Mouse (Mus musculus): ENCODE data around the gene Srpk2.
"Not testable (repeated sequence)": the region's sequence is repeated elsewhere in the genome, so short reads cannot be mapped to it uniquely, and the experiment has no call there.

Srpk2 gene

GRCm38 (mm10) chr5:23507210-23507609 is 177.2 kb downstream of the Srpk2 start:
- no peak for DNase-seq (ENCODE audit: low read depth, low spot score)

- DNase-seq (ENCODE audit: low read depth, low spot score) = no peak
Measured at GRCm38 (mm10) chr5:23505578-23505977, 178.8 kb downstream of the Srpk2 start.

DNA sequence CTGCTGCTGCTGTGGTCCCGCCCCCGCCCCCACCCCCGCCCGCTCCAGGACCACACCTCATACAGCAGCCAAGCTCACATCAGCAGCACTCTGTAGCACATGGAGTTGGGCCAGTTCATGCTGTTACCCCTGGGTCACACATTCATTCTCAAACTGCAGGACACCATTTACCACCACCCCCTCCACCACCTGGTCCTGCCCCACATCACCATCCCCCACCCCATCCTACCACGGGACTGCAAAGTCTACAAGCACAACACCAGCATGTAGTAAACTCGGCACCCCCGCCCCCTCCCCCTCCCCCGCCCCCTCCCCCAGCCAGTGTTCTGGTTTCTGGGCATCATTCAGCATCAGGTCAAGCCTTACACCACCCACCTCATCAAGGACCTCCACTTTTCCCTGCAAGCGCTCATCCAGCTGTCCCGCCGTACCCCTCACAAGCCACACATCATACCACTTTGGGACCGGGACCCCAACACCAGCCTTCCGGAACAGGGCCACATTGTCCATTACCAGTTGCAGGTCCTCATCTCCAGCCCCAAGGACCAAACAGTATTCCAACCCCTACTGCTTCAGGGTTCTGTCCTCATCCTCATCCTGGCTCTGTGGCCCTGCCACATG is 182.0 kb downstream of the Srpk2 start:
- DNase-seq (ENCODE audit: low read depth, low spot score) = peak; percentile 59

DNA sequence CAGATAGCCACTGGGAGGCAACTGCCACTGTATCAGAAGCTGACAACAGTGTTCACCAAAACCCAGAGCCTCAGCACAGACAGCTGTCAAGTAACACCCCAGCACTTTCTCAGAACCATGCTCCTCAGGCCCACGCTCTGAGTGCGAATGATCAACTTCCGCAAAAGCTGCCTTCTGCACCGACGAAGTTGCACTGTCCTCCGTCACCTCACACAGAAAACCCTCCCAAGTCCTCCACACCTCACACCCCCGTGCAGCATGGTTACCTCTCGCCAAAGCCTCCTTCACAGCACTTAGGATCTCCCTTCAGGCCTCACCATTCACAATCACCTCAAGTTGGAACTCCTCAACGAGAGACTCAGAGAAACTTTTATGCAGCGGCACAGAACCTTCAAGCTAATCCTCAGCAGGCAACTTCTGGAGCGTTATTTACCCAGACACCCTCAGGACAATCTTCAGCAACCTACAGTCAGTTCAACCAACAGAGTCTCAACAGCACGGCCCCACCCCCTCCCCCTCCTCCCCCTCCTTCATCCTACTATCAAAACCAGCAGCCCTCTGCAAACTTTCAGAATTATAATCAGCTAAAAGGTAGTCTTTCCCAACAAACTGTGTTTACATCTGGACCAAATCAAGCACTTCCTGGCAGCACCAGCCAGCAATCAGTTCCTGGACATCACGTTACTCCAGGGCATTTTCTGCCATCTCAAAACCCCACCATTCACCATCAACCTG is 182.7 kb downstream of the Srpk2 start:
- no peak for DNase-seq (ENCODE audit: low read depth, low spot score)

GRCm38 (mm10) chr5:23500715-23501114 is 183.7 kb downstream of the Srpk2 start:
- no peak for DNase-seq (ENCODE audit: low read depth, low spot score)

DNA sequence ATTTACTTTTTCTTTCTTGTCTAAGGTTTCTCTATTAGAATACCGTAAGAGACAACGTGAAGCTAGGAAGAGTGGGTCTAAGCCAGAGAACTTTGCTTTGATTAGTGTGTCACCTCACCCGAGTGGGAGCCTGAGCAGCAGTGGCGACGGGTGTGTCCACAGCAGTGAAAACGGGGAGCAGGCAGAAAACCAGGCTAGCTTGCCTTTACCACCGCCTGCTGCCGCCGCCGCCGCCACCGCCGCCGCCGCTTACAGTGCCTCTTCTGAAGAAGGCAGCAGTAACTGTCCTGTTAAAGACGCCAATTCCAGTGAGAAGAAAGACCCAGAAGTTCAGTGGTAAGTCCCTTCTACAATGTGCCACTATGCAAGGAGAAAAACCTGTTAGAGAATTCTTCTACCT is 185.2 kb downstream of the Srpk2 start:
- DNase-seq (ENCODE audit: low read depth, low spot score) = no peak

DNA sequence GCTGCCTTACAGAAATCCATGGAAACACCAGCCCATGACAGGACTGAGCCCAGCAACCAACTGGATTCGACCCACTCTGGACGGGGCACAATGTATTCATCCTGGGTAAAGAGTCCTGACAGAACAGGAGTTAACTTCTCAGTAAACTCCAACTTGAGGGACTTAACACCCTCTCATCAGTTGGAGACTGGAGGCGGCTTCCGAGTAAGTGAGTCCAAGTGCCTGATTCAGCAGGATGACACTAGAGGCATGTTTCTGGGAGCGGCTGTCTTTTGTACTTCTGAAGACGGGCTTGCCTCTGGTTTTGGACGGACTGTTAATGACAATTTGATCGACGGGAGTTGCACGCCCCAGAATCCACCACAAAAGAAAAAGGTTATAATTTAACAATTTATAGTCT is 186.5 kb downstream of the Srpk2 start:
- DNase-seq (ENCODE audit: low read depth, low spot score) = no peak

DNA sequence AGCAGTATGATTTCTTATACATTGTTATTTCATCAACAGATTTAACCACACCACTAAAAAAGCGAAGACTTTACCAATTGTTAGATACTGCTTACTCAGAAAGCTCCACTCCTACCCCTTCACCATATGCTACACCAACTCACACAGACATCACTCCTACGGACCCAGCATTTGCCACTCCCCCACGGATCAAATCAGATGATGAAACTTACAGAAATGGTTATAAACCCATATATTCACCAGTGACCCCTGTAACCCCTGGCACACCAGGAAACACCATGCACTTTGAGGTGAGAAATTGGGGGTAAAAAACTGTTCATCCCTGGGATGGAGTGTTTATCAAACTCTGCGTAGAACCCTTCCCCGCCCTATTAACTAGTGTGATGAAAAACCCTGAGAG is 187.5 kb downstream of the Srpk2 start:
- no peak for DNase-seq (ENCODE audit: low read depth, low spot score)

- no peak for DNase-seq (ENCODE audit: low read depth, low spot score)
Measured at GRCm38 (mm10) chr5:23496396-23496795, 188.0 kb downstream of the Srpk2 start.

DNA sequence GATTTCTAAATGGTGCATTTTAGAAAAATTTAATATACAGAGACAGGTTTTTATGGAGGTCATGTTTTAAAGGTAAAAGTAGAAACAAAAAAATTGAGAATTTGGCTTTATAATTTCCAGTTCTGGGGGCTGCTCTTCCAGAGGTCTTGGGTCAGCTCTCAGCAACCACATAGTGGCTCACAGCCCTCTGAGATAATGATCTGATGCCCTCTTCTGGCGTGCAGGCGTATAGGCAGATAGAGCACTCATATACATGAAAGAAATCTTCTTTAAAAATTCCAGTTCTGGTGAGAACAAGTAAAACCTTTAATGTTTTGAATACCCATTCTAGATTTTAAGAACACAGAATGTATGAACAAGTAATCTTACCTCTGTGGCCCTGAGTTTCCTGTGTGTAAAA is 193.6 kb downstream of the Srpk2 start:
- no peak for DNase-seq (ENCODE audit: low read depth, low spot score)

GRCm38 (mm10) chr5:23489231-23489630 is 195.2 kb downstream of the Srpk2 start:
- no peak for DNase-seq (ENCODE audit: low read depth, low spot score)

- no peak for DNase-seq (ENCODE audit: low read depth, low spot score)
Measured at GRCm38 (mm10) chr5:23483811-23484210, 200.6 kb downstream of the Srpk2 start.

DNA sequence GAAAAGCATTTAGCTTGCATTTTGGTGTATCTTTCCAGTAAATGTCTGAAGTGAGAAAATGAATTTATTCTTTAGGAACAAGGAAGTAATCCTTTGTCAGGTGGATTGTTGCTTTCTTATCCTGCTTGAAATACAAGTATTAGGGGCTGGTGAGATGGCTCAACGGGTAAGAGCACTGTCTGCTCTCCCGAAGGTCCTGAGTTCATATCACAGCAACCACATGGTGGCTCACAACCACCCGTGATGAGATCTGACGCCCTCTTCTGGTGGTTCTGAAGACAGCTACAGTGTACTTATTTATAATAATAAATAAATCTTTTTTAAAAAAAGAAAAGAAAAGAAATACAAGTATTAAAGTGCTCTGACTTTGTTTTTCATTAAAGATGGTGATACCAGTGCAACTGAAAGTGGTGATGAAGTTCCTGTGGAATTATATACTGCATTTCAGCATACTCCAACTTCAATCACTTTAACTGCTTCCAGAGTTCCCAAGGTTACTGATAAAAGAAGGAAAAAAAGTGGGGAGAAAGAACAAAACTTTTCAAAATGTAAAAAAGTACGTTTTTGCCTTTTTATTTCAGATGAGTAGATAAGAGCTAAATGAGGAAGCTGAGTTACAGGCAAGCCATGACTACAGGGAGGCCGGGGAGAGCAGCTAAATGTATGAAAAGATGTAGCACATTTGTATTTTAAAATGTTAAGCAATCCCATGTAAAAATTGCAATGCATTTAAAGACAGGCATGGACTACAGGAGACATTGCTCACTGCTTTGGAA is 211.1 kb downstream of the Srpk2 start:
- no peak for DNase-seq (ENCODE audit: low read depth, low spot score)

DNA sequence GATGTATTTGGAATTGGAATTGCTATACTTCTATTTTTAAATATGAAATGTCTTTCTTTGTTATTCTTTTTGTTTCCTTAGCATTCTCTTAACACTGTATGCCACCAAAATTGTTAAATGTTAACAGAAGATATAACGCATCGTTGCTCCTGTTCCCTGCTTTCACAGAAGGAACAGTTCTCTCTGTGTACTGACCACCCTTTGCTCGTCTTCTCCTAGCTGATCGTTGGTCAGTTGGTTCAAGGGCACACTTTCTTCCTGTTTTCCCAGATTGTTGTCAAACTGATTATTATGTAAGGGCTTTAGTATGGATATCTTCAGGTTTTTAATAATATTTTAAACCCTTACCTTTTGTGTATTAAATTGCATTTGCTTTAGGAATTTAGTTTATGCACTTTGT is 217.9 kb downstream of the Srpk2 start:
- DNase-seq (ENCODE audit: low read depth, low spot score) = no peak

DNA sequence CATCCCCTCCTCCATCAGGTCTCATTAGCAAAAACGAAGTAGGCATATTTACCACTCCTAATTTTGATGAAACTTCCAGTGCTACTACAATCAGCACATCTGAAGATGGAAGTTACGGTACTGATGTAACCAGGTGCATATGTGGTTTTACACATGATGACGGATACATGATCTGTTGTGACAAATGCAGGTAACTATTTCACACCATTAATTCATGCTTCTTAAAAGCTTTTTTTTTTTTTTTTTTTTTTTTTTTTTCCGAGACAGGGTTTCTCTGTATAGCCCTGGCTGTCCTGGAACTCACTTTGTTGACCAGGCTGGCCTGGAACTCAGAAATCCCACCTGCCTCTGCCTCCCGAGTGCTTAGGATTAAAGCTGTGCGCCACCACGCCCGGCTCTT is 219.7 kb downstream of the Srpk2 start:
- DNase-seq (ENCODE audit: low read depth, low spot score) = no peak

GRCm38 (mm10) chr5:23464247-23464646 is 220.2 kb downstream of the Srpk2 start:
- no peak for DNase-seq (ENCODE audit: low read depth, low spot score)

- DNase-seq (ENCODE audit: low read depth, low spot score) = no peak
Measured at GRCm38 (mm10) chr5:23461688-23462087, 222.7 kb downstream of the Srpk2 start.

DNA sequence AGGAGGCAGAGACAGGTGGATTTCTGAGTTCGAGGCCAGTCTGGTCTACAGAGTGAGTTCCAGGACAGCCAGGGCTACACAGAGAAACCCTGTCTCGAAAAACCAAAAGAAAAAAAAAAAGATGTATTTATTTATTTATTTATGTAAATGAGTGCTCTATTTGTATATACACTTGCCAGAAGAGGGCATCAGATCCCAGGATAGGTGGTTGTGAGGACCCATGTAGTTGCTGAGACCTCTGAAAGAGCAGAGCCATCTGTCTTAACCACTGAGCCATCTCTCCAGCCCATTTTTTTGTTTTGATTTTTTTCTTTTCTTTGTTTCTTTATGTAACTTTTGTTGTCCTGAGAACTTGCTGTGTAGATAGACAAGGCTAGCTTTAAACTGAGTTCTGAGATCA is 230.9 kb downstream of the Srpk2 start:
- not testable (repeated sequence) for DNase-seq (ENCODE audit: low read depth, low spot score)
